Mouse (Mus musculus): ENCODE results near the gene Tns3.

DNA sequence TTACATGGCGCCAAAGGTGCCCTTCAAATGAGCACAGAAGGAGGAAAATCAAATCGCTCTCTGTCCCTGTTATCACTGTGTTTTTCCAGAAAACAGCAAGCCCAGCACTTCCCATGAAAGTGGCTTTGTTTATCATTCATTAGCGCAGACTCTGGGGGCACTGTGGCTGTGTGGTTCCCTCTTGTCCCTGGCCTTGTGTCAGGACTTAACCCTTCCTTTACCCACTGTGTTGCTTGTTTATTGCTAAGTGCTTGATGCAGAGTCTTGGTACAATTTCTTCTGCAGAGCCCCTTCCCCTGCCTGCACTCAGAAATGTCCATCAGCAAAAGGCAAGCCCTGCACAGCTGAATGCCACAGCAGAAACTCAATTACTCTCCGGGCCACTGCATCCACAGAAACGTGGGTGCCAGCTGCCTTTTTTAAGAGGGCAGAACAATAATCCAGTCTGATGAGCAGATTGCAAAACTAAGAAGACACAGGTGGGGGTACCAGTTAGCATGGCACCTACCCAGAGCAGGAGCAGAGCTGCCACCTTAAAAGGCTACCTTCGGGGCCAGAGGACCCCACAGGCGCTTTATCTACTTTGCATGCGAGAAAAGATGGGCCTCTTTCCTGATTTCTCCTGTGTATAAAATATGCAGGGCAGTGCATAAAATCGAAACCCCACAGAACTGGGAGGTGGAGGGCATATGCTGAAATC, 207.6 kb downstream of the Tns3 start:
- 0 out of 2 replicates have a peak, but pooled peaks have one; percentile 3 for TF ChIP-seq CTCF (IDR thresholded peaks at IDR 0.05; ENCODE audit: low read depth, low read length)
- TF ChIP-seq POLR2A (IDR thresholded peaks at IDR 0.05; ENCODE audit: extremely low read depth, insufficient read depth, low read length), result no peak
